Mouse (Mus musculus) embryonic fibroblast, embryonic 13.5 days (primary cell): Measurements from ENCODE around the gene Asic1. TPM values are rescaled to one million over a fixed set of nuclear protein-coding genes. Genes with fewer than 3 reads are reported as not detected.

Experiments used
- H3K27ac ChIP-seq: 2 replicates; pipeline ENCODE4 v1.5.1; 2012; ENCODE audit warnings: low read length, control low read depth, inconsistent platforms; ENCODE audit not compliant: insufficient read depth
- H3K4me1 ChIP-seq: 2 replicates; pipeline ENCODE4 v1.6.1; 2011; ENCODE audit warnings: low read length; ENCODE audit not compliant: control insufficient read depth, insufficient read depth
- H3K4me3 ChIP-seq: 2 replicates; pipeline ENCODE4 v1.5.1; 2011; ENCODE audit warnings: mild to moderate bottlenecking, control low read depth, low read length; ENCODE audit not compliant: insufficient read depth
- CTCF ChIP-seq: IDR thresholded peaks from 2 replicates; pipeline ENCODE4 v1.5.1; 2011; ENCODE audit warnings: mild to moderate bottlenecking, control low read depth, low read length, moderate library complexity, borderline replicate concordance; ENCODE audit not compliant: insufficient read depth
- POLR2A ChIP-seq: IDR thresholded peaks from 2 replicates; pipeline ENCODE4 v1.6.1; 2011; ENCODE audit warnings: low read depth, mild to moderate bottlenecking, control low read depth, low read length, moderate library complexity
- polyA plus RNA-seq: library from polyadenylated mRNA; stranded (reverse); fragments of >200 nt; gene quantifications from 2 replicates; pipeline ENCODE4 v1.2.4, GENCODE M21; 2011; ENCODE audit warnings: low read depth; ENCODE audit not compliant: missing spikeins, insufficient read length

Asic1 gene
- polyA plus RNA-seq, 1 experiment: 1.0 TPM

DNA sequence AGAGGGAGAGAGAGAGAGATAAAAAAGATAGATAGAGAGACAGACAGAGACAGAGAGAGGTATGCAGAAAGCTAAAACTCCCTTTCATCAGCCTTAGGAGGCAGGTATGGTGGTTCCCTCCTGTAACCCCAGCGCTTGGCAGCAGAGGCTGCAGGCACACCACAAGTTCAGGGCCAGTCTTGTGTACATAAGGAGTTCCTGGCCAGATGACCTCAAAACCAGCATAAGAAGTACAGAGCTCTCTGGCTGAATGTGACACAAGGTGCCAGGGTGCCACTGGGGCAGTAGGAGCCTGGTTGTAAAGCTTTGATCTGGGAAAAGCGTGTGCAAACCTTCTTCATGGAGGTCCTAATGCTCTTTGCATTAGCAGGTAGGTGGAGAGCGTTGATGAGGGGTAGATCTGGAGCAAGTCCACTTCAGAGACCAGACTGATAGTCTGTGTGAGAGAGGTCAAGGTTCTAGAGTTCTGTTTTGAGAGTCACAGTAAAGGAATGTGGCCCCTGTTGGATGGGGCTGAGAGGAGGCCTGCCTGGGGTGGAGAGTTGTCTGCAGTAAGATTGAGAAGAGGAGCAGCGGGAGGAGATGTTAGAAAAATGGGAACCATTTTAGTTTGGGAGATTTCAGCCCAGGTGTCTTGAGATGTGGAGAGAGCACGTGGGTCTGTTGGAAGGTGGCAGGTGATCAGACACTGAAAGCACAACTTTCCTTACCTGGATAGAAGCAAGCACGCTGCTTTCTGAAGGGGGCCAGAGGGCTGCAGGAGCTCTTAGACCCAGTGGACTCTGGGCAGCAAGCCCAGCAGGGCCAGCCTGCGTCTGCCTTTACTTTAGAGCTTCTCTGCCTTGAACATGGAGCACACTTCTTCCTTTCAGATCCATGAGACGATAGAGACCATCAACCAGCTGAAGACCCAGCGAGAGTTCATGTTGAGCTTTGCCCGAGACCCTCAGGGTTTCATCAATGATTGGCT is 40.3 kb downstream of the Asic1 start:
- no peaks in the 10 kb centered on the region for H3K4me1 ChIP-seq

DNA sequence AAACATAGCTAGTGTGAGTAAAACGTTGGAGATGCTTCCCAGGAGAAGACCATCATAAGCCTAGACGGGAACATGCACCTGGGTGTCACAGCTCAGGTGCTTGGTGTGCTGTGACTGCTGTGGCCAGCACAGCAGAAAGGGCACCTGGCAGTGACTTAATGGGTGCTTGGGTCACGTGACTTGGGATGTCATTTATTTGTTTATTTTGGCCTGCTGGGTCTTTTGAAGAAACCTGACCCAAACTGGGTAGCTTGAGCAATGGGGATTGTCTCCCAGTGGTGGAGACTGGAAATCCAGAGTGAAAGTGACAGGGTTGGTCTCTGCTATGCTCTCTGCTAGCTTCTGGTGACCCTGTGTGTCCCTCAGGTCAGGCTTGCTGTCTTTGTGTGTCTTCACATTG is 41.3 kb downstream of the Asic1 start:
- no peaks in the 10 kb centered on the region for H3K4me1 ChIP-seq

More for the DNA sequence above, 40.3 kb downstream of the Asic1 start:
- no peak for TF ChIP-seq POLR2A
- TF ChIP-seq CTCF: no peak
- H3K27ac ChIP-seq: no peak overlapping the region
- H3K4me3 ChIP-seq: no peak overlapping the region

DNA sequence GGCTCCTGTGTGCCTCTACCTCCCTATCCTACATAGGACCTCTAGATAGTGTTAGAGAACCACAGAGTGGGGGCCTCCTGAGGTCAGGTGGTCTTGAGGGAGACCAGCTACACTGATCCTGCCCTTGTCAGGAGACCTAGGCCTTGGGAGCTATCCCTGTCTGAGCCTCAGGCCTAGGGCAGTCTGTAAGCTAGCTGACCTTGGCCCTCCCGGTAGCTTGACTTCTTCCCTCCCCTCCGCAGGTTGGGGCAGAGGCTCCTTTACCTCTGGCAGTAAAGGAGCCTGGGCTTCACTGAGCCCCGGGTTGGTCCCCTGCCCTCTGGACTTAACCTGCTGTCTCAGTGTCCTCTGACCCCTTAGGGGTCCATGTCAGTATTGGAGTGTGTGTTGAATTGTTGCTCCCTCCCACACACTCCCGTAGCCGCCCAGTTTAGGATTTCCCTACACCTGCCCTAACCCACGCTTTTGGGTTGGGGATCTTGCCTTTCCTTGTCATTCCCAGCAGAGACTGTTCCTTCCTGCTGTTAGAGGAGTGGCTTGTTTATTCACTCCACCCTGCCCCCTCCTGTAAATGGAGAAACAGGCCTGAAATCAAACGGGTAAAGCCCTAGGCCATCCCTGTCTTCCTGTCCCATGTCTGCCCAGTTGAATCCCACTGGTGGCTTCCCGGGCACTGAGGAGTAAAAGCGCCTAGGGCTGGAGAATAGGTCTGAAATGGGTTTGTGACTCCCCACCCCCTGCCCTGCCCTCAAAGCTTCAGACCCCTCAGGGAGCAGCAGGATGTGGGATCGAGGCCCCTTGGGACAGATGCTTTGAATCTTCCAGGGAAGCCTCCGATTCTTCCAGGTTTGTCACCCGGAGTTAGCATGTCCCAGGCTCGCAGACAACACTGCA is 42.7 kb downstream of the Asic1 start:
- TF ChIP-seq POLR2A (no peak), CTCF (no peak)
- Histone ChIP-seq H3K4me1 (no peaks in the 10 kb centered on the region), H3K4me3 (no peak overlapping the region), H3K27ac (no peak overlapping the region)

More for the DNA sequence above, 41.3 kb downstream of the Asic1 start:
- Histone ChIP-seq H3K27ac (no peak overlapping the region), H3K4me3 (no peak overlapping the region)
- no peak for TF ChIP-seq POLR2A
- no peak for TF ChIP-seq CTCF

DNA sequence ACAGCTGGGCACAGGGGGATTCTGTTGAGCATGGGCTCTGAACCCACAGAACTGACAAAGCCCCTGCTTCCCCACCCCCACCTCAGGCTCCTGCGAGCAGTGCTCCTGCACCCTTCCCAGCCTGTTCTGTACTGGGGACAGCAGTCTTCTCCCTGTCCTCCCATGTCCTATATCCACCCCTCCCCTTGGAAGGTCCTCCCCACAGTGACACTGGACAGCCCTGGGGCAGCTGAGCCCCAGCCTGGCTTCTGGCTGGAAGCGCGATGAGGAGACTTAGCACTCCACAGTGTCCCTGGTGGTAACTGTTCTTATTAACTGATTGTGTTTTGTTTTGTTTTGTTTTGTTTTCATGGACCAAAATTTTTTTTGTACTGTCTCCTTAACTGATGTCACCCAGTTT is 43.4 kb downstream of the Asic1 start:
- H3K4me3 ChIP-seq: no peak overlapping the region
- TF ChIP-seq POLR2A: no peak
- no peak for TF ChIP-seq CTCF
- no peaks in the 10 kb centered on the region for H3K4me1 ChIP-seq
- H3K27ac ChIP-seq: no peak overlapping the region

DNA sequence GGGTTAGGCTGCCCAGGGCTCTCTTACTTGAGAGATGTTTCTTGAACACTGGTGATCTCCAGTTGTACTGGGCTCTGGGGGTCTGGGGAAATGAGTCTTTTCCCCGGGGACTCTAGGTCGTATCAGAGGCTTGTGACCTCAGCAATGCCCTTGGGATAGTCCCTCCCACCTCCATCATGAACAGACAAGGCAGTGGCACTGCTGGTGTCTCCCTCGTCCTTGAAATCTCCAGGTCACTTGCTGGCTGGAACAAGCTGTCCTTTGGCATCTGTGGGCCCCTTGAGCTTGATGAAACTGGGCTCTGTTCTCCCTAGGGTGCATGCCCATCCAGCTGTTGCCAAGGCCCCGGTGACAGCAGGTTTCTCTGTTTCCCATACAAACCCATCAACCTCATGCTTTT is 44.0 kb downstream of the Asic1 start:
- Histone ChIP-seq H3K4me3 (no peak overlapping the region), H3K27ac (no peak overlapping the region), H3K4me1 (no peaks in the 10 kb centered on the region)
- TF ChIP-seq POLR2A (no peak), CTCF (no peak)

DNA sequence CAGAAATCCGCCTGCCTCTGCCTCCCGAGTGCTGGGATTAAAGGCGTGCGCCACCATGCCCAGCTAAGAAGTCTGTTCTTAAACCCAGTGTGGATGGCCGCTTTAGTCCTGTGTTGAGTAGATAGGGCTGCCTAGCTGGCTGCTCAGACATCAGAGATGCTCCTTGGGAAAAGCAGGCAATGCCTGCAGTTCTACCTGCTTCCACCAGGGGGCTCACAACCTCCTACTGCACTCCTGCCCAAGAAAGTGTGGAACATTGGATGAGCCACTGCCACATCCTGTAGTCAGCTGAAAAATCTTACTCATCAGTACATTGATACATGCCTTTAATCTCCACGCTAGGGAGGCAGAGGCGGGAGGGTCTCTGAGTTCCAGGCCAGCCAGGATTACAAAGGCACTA is 44.7 kb downstream of the Asic1 start:
- no peaks in the 10 kb centered on the region for H3K4me1 ChIP-seq
- no peak overlapping the region for H3K4me3 ChIP-seq
- H3K27ac ChIP-seq: no peak overlapping the region
- TF ChIP-seq CTCF (peak; percentile 71; the same call in 1 of the 2 replicates), POLR2A (no peak)

DNA sequence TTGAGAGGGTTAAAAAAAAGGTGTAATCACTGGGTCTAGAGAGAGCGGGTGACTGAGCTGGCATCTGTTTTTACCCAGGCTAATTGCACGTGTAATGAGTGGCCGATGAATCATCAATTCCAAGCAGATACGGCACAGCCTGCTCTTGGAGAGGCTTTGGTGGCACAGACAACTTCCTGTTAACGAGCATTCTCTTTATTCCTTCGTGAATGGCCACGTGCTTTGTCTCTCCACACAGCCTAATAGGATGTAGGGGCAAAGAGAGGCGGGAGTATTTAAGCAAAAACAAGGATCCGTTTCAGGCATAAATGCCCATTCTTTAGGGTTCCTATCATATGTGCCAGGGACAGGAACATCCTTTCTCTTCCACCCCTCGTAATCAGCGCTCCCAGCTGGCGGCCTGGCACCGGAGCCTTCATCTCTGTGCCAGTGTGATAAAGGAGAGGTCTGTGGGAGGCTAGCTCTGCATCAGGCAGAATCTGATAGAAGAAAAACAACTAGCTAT is 45.2 kb downstream of the Asic1 start:
- no peaks in the 10 kb centered on the region for H3K4me1 ChIP-seq
- TF ChIP-seq CTCF: no peak
- no peak for TF ChIP-seq POLR2A
- no peak overlapping the region for H3K4me3 ChIP-seq
- H3K27ac ChIP-seq: no peak overlapping the region

DNA sequence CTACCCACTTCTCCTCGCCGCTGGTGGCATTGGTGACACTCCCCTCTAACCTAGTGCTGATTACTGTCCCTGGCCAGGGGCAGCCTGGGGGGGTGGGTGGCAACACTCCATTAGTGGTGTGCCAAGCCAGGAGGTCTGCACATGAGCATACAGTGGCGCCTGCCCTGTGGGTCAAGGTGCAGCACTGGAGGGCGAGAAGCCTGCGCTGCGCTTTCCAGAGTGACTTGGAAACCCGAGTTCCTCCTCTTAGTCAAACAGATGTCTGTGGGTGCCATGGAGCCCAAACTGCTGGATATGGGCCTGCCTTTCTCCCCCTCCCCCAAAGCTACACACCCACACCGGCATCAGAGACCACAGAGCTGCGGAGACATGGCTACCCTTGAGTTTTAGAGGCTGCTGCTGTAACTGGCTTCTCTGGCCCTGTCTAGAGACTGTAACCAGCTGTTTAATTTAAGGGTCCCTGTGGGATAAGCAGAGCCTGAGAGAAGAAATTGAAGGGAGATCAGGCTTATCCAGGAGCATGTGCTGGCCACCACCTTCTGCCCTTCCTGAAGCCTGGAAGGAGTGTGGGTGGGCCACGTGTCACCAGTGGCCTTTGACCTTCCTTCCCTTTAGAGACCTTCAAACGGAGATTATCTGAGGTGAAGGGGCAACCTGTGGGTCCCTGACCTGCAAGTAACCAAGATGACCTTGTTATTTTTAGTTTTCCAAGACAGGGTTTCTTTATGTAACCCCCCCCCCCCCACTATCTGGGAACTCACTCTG is 46.0 kb downstream of the Asic1 start:
- Histone ChIP-seq H3K4me1 (no peaks in the 10 kb centered on the region), H3K4me3 (no peak overlapping the region), H3K27ac (no peak overlapping the region)
- TF ChIP-seq CTCF: no peak
- TF ChIP-seq POLR2A: no peak

DNA sequence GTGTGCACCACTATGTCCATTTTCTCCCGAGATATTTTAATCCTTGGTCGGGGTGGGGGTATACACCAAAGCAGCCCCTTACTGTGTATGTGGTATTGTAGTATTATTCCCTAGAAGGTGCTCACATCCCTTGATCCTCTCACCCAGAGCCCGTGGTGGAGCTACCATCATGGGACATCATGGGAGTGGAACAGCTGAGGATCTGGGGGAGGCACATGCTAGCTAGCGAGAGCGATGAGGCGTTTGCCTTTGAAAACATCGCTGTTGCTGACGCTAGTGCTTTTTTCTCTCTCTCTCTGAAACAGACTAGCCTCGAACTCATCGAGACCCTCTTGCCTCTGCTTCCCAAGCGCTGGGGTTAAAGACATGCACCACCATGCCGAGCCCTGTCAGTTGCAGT is 46.6 kb downstream of the Asic1 start:
- Histone ChIP-seq H3K4me3 (no peak overlapping the region), H3K4me1 (no peaks in the 10 kb centered on the region), H3K27ac (no peak overlapping the region)
- TF ChIP-seq CTCF (no peak), POLR2A (no peak)
